Mouse (Mus musculus) heart, embryonic 10.5 days (tissue): ENCODE measurements around the gene Olfr76. TPM values are rescaled to one million over a fixed set of nuclear protein-coding genes. Genes with fewer than 3 reads are reported as not detected.

ENCODE experiments used
- polyA plus RNA-seq: library from polyadenylated mRNA; unstranded; fragments of >200 nt; fragmentation: Nextera tagmentation; extraction: Ambion mirVana; gene quantifications from 2 replicates; pipeline ENCODE4 v1.2.1, GENCODE M21; 2016

Olfr76 gene
- polyA plus RNA-seq, 1 experiment from 2014 or later = not detected

Other genes with a start within 250 kb of the Olfr76 start
- not detected in 2 replicates for gene Olfr1419, start 248.1 kb downstream of the Olfr76 start, polyA plus RNA-seq
- gene Olfr1420, start 236.6 kb downstream of the Olfr76 start, polyA plus RNA-seq = 0.06 and 0.11 TPM in 2 replicates
- 19.8 and 20.6 TPM in 2 replicates for gene Patl1, start 210.8 kb downstream of the Olfr76 start, polyA plus RNA-seq
- 4.7 and 5.8 TPM in 2 replicates for gene Osbp, start 157.3 kb downstream of the Olfr76 start, polyA plus RNA-seq
- gene Olfr1423, start 81.9 kb downstream of the Olfr76 start, polyA plus RNA-seq = 0.05 TPM in 1 of 2 replicates, not detected in the other
- gene Olfr1424, start 60.5 kb downstream of the Olfr76 start, polyA plus RNA-seq = not detected in 2 replicates
- not detected in 2 replicates for gene Olfr1425, start 45.5 kb downstream of the Olfr76 start, polyA plus RNA-seq
- gene Olfr1426, start 31.2 kb downstream of the Olfr76 start, polyA plus RNA-seq = not detected in 2 replicates
- not detected in 2 replicates for gene Olfr1427, start 19.9 kb downstream of the Olfr76 start, polyA plus RNA-seq
- gene Olfr1428, start 7.3 kb downstream of the Olfr76 start, polyA plus RNA-seq = not detected in 2 replicates
- not detected in 2 replicates for gene Olfr1555-ps1, start 46.9 kb upstream of the Olfr76 start, polyA plus RNA-seq
- not detected in 2 replicates for gene Olfr1431, start 77.4 kb upstream of the Olfr76 start, polyA plus RNA-seq
- not detected in 2 replicates for gene Olfr1432, start 109.4 kb upstream of the Olfr76 start, polyA plus RNA-seq
- not detected in 2 replicates for gene Olfr262, start 118.5 kb upstream of the Olfr76 start, polyA plus RNA-seq
- not detected in 2 replicates for gene Olfr235, start 137.8 kb upstream of the Olfr76 start, polyA plus RNA-seq
- gene Olfr1434, start 156.7 kb upstream of the Olfr76 start, polyA plus RNA-seq = not detected in 2 replicates
- not detected in 2 replicates for gene Olfr1436, start 175.9 kb upstream of the Olfr76 start, polyA plus RNA-seq
- gene Olfr1437, start 201.9 kb upstream of the Olfr76 start, polyA plus RNA-seq = not detected in 2 replicates
- gene Olfr1438-ps1, start 212.7 kb upstream of the Olfr76 start, polyA plus RNA-seq = not detected in 2 replicates